Mouse (Mus musculus): Measurements from ENCODE around the gene 2410004P03Rik.
"Not testable (repeated sequence)": the region's sequence is repeated elsewhere in the genome, so short reads cannot be mapped to it uniquely, and the experiment has no call there.

2410004P03Rik gene

DNA sequence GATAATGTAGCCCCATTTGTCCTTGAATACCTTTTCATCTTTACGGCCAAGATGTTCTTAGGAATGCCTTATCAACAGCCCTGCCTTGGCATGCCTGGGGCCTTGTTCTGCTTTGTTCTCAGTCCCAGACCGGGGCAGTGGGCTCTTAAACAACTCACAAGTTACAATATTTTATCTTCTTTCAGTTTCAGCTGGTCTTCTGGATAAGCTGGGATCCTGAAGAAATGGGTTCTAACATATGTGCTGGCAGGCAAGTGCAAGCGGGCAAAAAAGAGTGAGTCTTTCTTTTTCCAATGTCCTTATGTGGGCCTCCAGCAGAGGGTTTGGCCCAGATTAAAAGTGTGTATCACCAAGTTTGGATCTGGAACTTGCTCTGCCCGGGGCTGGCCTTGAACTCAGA is 9.6 kb upstream of the 2410004P03Rik start:
- DNase-seq (ENCODE audit: low read depth): not testable (repeated sequence)

DNA sequence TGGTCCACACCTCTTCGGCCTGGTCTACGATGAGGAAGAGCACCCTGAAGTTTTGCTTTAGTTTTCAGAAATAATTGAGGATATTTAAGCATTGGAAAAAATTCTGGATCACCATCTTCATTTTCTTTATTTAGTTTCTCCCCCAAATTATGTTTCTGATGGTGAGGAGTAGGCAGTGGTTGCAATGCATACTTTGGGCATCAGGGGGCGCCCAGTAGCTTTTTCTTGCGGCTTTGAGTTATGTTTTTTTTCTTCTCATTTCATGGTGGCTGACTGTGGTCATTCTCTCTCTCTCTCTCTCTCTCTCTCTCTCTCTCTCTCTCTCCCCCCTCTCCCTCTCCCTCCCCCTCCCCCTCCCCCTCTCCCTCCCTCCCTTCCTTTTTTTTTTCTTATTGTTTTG is 6.9 kb upstream of the 2410004P03Rik start:
- no peak for DNase-seq (ENCODE audit: low read depth)

DNA sequence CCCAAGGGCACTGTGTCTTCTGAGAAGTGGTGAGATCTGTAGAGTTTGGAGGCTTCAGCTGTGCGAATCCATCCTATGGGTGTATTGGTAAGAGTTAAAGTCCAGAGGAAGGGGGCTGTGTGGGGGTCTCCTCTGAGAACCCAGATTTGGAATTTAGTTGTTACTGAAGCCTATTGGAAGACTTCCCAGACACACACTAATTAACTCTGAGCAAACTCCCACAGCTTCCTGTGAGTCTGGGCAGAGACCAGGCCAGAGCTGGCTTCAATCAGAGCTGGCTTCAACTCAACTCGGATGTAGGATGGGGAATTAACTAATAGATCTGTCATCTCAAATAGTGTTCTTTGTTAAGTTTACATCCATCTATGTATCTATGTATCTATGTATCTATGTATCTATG is 4.2 kb upstream of the 2410004P03Rik start:
- DNase-seq (ENCODE audit: low read depth): no peak

DNA sequence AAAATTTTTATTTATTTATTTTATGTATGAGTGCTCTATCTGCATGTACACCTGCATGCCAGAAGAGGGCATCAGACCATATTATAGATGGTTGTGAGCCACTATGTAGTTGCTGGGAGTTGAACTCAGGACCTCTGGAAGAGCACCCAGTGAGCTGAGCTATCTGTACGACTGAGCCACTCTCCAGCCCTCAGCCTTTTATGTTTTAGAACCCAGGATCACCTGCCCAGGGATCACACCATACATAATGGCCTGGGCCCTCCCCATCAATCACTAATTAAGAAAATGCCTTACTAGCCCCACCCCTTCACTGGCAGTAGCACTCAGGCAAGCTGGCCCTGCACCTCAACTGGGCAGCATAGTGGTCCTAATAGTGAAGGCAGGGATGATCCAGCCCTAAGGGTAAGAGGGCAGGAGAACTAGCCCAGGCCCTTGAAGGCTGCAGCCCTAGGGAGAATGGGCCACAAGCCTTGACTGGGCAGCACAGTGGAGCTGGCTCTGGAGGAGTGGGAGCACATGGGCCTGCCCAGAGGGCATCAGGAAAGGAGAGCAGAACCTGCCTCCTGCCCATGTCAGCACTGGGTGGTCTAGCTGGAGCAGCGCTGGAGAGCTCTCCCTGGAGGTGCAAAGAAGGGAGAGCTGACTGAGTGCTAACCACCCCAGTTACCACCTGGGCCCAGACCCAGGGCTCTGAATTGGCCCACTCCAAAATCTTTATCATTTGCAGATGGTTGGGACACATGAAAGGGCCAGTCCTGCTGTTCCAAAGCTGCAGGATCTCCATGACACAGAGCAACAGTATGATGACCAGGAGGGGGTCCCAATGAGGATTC is 756 bp upstream of the 2410004P03Rik start:
- DNase-seq (ENCODE audit: low read depth): no peak

DNA sequence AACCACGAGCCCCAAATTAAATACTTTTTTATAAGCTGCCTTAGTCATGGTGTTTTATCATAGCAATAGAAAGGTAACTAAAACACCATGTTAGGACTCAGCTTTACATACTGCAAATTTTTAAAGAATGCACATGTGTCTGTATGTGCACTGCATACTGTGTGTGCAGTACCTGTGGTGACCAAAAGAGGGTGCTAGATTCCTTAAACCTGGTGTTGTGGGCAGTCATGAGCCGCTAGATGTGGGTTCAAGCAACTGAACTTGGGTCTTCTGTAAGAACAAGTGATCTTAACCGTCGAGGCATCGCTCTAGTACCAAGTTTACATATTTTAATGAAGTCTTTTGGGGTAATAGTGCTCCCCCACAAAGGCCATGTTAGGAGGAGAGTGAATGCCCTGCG is 2.1 kb downstream of the 2410004P03Rik start:
- no peak for DNase-seq (ENCODE audit: low read depth)

DNA sequence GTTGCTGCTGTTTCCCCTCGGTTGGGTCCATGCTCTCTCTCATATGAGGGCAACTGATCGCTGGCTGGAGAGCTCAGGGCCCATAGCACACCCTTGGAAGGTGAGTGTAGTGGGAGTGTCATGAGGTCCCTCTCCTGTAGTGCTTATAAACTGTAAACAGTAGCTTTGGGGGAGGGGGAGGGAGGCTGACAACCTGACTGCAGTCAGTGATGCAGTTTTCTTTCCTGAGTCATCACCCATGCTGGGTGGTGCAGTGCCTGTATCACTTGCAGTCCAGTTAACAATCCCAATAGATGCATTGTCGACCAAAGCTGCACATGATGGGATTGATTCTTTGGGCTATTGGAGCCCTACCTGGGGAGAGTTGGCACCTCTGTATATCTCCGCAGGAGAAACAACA is 10.3 kb downstream of the 2410004P03Rik start:
- no peak for DNase-seq (ENCODE audit: low read depth)

DNA sequence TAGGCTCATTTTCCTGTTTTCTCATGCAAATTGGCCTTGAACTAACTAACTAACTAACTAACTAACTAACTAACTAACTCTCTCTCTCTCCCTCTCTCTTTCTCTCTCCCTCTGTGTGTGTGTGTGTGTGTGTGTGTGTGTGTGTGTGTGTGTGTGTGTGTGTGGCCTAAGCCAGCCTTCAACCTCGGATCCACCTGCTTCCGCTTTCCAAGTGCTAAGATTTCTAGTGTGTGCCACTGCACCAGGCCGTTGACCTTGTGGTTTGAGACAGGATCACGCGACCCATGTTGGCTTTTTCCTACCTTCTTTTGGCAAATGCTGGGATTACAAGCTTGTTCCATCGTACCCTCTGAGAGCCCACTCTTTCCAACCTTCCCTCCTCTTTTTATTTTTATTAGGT is 10.9 kb downstream of the 2410004P03Rik start:
- no peak for DNase-seq (ENCODE audit: low read depth)

DNA sequence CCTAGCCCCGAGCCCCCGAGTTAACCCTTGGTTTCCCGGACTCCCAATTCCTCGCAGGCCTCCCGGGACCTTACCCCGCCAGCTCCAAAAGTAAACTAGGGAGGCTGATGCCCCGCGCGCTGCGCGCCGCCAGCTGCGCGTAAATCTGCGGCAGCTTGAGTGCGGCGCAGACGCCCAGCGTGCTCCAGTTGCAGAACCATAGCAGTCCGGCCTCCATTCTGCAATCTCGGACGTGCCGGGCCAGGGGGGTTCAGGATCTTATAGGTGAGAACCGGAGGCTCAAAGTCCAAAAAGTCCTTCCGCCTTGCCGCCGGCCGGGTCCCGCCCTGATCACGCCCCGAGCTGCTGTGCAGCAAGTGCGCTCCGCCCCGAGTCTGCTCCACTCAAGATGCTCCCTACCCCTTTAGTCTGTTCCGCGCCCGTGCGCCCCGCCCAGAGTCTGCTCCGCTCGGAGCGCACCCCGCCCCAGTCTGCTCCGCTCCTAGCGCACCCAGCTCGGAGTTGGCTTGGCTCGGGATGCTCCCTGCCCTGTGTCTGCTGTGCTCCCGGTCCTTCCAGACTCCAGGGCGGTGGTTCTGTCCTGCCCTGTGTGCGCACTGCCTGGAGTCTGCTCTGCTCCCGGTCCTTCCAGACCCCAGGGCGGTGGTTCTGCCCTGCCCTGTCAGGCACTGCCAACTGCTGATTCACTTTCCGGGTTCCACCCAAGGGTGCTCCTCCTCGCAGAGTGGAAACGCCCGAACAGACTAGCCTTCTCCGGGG is 11.6 kb downstream of the 2410004P03Rik start, which contains the start of gene Pqlc3:
TSS of gene Pqlc3 (minus strand) at position 670 of the 759 bp plus-strand sequence.
- peak; percentile 85 for DNase-seq (ENCODE audit: low read depth)

DNA sequence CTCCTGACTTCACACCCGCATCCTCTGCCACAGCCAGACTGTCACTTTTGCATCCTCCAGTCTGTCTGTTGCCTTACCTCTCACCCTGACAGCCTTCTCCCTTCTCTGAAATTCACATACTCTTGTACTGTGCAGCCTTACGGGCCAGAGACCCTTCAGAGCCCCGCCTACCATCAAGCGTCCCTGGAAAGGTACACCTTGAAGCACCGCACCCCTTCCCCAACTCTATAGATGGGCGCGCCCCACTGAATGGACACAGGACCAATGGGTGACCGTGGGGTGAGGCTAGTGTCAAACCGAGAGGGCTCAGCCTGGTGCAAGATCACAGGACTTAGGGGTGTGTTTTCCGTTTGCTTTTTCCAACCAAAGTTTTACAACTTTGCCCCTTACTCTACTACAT is 12.4 kb downstream of the 2410004P03Rik start:
- DNase-seq (ENCODE audit: low read depth): no peak

DNA sequence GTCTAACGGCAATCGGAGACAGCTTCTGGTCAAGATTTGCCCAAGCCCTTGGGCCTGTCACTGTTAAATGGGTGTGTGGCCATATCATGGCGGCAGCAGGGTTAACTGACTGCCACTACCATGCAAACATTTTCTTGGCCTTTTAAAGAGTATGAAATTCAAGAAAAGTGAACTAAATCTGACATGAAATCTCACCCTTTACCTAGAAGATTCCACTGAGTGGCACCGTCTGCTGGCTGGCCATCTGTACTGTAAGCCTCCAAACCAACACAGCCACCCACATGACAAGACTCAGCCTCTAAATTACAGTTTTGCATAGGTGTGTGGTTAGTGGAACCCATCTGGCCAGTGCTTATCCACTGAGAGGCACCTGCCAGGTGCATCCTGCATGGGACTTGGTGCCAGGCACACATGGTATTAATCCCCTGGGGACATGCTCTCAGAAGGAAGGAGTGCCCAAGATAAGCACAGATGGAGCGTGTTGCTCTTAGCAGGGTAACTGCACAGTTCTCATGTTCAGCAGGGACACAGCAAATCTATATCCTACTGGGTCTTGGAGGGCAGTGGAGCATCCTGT is 14.6 kb downstream of the 2410004P03Rik start:
- DNase-seq (ENCODE audit: low read depth): no peak

DNA sequence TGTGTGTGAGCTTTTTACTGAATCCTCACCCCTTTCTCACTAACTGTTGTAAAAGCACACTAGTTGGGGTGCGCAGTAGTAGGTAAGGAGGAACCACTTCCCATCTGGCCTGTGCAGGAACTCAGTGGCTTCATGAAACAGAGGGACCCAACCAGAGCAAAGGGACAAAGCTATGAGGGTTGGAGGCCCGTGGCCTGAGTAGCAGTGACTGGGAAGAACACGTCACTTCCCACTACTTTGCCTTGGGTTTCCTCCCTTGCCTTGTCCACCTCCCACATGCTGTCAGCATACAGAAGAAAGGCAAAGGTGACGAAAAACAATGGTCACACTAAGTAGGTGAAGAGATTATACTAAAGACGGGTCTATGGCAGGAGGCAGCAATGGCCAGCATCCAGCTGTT is 15.2 kb downstream of the 2410004P03Rik start:
- no peak for DNase-seq (ENCODE audit: low read depth)

DNA sequence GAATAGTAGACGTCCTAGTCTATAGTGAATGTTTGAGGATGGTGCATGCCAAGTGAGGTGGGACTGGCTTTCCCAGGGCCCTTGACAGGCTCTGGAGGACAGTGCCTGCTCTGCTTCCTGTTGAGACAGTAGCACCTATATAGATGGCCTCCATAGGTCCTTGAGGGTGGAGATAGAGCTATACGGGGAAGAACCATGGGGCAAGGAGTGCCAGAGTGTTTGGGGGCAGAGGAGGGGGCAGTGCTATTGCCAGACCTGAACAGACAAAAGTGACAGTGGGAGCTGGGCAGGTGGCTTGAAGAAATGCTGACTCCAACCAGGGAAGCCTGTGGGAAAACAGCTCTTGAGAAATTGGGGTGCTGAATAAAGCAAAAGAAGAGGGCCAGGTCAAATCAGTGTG is 17.2 kb downstream of the 2410004P03Rik start:
- no peak for DNase-seq (ENCODE audit: low read depth)

DNA sequence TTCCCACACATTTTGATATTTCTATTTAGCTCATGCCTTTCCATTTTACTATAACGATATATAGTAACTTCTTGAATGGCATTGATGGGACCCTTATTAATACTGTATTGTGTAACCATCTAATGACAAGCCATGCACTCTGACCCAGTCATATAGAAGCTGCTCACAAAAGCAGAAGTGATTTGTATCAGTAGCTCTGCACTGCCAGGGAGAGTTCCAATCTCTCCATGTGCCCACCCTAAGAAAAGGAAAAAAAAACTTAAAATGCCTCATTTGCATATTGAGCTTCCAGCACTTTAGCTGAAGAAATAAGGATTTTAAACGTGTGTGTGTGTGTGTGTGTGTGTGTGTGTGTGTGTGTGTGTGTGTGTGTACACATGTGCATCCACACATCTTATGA is 19.2 kb downstream of the 2410004P03Rik start:
- DNase-seq (ENCODE audit: low read depth): no peak

DNA sequence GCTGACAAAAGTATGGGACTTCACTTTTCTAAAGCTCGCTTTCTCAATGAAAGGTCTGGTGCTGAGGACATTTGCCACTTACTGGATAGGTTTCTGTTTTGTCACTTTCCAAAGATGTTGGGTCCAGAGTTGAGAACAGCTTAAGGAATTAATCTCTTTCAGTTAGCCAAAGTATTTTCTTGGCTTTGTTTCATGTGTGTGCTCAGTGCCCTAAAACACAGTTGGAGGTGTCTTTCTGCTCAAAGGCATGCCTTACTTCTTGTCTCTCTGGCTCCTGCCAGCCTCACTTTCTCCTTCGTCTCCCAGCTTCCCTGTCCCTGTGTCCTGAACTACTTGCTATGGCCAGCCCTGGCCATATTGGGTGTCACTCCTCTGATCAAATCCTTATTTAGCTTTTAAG is 20.2 kb downstream of the 2410004P03Rik start:
- DNase-seq (ENCODE audit: low read depth): no peak

DNA sequence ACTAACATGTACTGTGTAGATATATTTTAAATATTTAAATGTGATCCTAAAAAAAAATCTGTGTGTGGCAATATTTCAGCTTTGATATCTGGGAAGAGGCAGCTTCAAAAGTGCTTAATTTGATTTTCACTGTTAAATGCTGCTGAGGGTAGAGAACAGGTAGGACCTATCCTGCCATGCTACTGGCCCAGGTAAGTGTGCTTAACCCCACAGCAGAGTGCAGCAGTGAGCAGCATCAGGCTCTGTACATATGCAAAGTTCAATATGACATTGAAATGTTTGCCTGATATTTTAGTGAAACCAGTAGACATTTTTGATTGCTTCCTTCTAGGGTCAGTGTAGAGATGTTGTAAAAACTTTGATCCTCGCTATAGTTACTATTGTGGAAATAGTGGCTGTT is 25.7 kb downstream of the 2410004P03Rik start:
- no peak for DNase-seq (ENCODE audit: low read depth)

DNA sequence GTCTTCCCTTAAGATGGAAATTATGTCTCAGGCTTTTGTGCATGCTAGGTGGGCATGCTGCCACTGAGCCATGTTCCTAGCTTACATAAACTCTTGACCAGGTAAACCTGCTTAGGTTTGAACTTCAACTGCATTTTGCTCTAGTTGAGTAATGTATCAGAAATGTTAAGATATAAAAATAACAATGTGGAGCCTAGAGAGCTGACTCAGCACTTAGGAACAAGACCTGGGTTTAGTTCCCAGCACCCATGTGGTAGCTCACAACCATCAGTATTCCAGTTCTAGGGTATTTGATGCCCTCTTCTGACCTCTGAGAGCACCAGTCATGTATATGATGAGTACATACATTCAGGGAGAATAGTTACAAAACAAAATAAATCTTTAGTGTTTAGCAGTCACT is 34.4 kb downstream of the 2410004P03Rik start:
- no peak for DNase-seq (ENCODE audit: low read depth)

DNA sequence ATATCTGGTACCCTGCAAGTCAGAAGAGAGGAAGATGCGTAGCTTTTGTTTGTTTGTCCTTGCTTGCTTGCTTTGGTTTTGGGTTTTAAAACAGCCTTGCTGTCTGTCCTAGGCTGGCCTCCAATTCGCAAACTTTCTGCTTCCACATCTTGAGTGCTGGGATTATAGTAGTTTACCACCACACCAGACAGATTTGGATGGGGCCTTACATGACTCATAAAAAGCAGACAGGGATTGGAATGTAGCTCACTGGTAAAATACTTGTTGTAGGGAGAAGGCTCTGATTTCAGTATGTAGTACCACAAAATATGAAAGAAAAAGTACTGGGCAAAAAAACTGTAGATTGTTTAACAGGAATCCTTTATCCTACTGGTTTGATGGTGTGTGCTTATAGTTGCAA is 44.7 kb downstream of the 2410004P03Rik start:
- no peak for DNase-seq (ENCODE audit: low read depth)

DNA sequence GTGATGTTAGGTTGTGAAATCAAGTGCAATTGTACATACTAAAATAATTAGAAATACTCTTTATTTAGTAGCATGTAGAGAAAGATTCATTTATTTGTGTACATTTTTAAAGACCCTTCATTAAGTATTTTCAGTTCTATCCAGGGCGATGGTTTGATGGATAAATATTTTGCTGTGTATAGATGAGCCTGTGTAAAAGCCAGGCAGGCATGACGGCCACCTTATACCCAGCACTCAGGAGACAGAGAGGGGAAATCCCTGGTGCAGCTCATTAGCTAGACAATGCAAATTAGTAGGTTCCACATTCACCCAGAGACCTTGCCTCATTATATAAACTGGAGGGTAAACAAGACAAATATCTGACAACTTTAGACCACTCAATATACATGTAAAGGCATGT is 48.2 kb downstream of the 2410004P03Rik start:
- DNase-seq (ENCODE audit: low read depth): no peak

DNA sequence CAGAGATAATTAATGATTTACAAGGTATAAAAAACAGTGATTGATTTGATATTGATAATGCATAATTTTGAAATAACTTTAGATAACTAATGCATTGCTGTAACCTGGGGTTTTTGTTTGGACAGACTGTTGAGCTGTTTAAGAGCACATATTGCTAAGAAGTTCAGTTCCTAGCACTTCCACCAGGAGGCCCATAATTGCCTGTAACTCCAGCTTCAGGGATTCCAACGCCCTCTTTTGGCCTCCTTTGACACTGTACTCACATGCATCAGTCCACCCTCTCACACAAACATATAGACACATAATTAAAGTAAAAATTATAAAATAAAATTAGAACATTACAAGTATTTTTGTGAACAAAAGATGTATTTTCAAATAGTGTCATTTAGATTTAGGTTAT is 52.7 kb downstream of the 2410004P03Rik start:
- peak; percentile 16 for DNase-seq (ENCODE audit: low read depth)

Measured in c-Kit-positive CD71-negative TER-119-negative erythroid progenitor cells, embryonic 14.5 days (primary cell).